Mouse (Mus musculus): ENCODE data around the gene Slc25a54. TPM values are rescaled to one million over a fixed set of nuclear protein-coding genes. Genes with fewer than 3 reads are reported as not detected.

Slc25a54 gene
- total RNA-seq, 1 experiment from 2014 or later, result not detected

DNA sequence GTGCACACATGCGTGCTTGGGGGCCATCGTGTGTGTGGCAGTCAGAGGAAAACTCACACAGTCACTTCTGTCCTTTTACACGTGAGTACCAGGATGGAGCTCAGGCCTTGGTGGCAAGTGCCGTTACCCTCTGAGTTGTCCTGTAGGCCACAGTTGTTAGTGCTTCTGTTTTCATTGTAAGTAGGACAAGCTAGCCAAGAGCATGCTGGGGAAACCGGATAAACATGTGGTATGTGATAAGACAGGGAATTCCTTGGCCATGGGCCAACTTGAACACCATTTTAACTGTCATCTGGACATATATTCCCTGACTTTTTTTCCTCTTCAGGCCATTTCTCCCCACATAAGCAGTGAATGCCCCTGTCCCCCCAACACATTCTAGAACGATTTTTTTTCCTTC, 45.3 kb downstream of the Slc25a54 start:
- DNase-seq, result no peak

DNA sequence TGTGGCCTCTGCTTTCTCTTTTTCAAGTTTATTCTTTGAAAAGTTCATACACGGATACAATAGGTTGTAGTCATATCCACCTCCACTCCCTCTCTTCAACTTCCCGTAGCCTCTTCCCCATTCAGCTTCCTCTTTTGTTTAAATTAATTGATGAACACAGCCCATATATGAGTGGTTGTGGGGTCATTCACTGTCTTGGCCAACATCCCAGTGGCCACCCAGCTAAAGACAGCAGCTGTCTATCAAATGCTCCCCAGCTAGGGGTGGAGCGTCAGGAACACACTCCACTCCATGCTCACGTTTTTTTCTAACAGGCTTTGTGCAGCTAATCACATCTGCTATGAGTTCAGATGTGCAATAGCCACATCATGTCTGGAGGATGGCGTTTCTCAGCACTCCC, 49.5 kb downstream of the Slc25a54 start:
- no peak for DNase-seq

DNA sequence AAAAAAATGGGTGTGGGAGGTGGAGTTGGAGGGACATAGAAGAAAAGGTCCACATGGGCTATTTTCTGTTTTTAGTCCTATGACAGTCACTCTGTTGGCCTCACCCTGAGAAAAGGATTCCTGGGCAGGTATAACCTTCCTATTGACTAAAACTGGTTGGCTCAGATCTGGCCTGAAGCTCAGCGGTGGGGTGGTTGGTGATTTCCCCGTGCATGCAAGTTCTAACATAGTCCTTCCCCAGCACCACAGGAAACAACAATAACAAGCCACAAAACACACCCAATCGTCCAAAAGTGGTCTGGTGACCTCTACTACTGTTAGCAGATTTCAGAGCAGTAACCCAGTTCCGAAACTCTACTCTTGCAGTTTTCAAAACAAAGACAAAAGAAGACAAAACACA, 52.7 kb downstream of the Slc25a54 start:
- no peak for DNase-seq

- no peak for DNase-seq
These were observed 53.8 kb downstream of the Slc25a54 start for GRCm38 (mm10) chr3:109134036-109134435.

GRCm38 (mm10) chr3:109135352-109135751, 55.1 kb downstream of the Slc25a54 start:
- no peak for DNase-seq

DNA sequence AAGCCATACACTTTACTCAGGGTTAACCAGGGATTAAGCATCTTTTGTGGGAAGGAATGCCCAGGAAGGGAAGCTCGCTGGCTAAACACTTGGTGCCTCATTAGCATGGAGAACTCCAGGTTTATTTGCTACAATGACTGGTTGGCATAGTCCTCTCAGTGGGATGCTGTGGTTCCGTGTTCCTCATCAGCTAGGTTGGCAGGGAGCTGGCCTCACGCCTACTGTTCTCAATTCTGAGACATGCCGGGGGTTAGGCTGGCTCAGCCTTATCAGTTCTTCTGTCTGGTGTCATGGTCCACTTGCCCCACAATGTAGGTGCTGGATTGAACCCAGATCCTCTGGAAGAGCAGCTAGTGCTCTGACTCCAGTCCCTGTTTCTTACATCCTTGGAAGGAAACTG, 72.3 kb downstream of the Slc25a54 start:
- DNase-seq, result no peak

- no peak for DNase-seq
These were observed 73.1 kb downstream of the Slc25a54 start for GRCm38 (mm10) chr3:109153410-109153809.

GRCm38 (mm10) chr3:109155926-109156669, 75.8 kb downstream of the Slc25a54 start:
- DNase-seq, result no peak

DNA sequence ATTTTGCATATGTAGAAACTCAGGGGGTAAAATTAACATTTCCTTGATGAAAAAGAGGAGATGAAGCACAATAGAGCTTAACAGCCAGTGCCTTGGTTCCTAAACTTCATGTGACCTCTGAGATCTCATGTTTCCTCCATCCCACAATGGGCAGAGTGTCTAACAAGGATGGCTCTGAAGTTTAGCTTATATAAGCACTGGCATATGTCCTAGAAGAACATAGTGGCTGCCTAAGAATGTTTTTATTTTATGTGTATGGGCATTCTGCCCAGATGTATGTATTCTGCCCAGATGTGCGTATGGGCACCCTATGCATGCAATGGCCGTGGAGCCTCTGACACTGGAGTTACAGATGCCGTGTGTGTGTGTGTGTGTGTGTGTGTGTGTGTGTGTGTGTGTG, 77.2 kb downstream of the Slc25a54 start:
- DNase-seq, result no peak

- no peak for DNase-seq
These were observed 83.8 kb downstream of the Slc25a54 start for GRCm38 (mm10) chr3:109164088-109164487.

DNA sequence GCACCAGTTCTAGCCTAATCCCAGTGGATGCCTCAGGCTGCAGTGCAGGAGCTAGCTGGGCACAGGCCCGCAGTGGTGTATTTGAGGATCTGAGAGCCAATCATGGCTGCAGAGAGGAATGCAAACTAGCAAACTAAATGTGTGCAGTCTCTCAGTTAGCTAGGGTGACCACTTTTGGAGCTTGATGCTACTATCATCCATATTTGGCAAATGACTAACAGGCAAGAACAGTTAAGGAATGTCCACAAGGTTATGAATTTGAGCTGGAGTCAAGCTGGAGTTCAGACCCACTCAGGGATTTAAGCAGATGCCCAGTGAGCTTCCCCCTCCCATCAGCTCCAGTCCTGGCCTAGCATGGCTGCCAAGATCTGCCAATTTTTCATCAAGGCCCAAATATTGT, 84.4 kb downstream of the Slc25a54 start:
- DNase-seq, result no peak

DNA sequence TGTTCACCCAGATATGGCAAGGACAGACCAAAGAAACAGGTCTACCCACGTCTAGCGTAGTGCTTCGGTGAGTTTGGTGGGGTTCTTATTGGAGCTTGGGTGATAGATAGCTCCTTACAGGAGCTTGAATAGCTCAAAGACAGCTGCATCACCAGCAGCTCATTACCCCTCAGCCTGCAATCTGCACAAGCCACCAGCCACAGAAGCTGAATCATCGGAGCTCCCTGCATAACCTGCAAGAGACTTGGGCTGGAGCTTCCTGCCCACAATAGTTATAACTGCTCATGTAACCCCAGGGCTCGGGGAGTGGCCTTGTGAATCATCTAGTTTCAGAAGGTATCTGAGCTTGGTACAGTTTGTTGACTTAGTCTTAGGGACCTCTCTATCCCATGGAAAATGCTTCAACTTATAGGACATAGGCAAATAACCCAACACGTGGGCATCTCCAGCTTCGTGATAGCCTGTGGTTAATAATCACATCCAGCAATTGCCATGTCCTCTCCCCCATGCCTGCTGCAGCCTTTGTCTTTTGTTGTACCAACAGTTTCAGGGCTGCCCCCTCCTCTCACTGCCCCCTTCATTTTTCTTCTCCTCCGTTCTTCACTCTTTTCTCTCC, 85.1 kb downstream of the Slc25a54 start:
- no peak for DNase-seq

Small RNAs within 50 kb of the gene (microRNA-seq; reads per million reads assigned to microRNA genes)
- 0 reads per million in 2 experiments for gene Gm44384

Other genes with a start within 250 kb of the Slc25a54 start
- 45.0 and 63.2 TPM in 2 replicates for gene Stxbp3, start 239.9 kb upstream of the Slc25a54 start, total RNA-seq (2021)
- gene Fndc7, start 190.5 kb upstream of the Slc25a54 start, total RNA-seq (2021), result 0.57 and 0.79 TPM in 2 replicates
- gene Prpf38b, start 168.7 kb upstream of the Slc25a54 start, total RNA-seq (2021), result 77.1 and 78.8 TPM in 2 replicates
- not detected in 2 replicates for gene Henmt1, start 140.6 kb upstream of the Slc25a54 start, total RNA-seq (2021)
- gene Gm9857, start 140.0 kb upstream of the Slc25a54 start, total RNA-seq (2021), result not detected in 2 replicates
- 8.6 and 9.4 TPM in 2 replicates for gene Fam102b, start 52.9 kb upstream of the Slc25a54 start, total RNA-seq (2021)
- 43.1 and 60.5 TPM in 2 replicates for gene Slc25a24, start 42.7 kb downstream of the Slc25a54 start, total RNA-seq (2021)

All from adrenal gland, postnatal 25 days (tissue).